Mouse (Mus musculus): ENCODE measurements at regions not wholly inside any gene's neighbourhood (a gene's known extent, or its start where the extent isn't known, plus 50 kb on each side); places are given as distances from the start of the nearest gene placed in this dataset.

GRCm38 (mm10) chr11:45179019-45179418, 561.9 kb downstream of the Ebf1 start:
- ATAC-seq (ENCODE audit: insufficient number of reproducible peaks, insufficient read depth, low FRiP score, low read depth), result no peak
- H3K9ac ChIP-seq (replicated peaks; ENCODE audit: low read depth, low read length), result no peak overlapping the region
- no peaks in the 10 kb centered on the region for H3K27me3 ChIP-seq (ENCODE audit: control insufficient read depth, insufficient read depth, low read length)
- WGBS, result 100% methylated on average over 1 of the region's 1 CpGs
- H3K4me1 ChIP-seq (ENCODE audit: control insufficient read depth, insufficient read depth, low read length), result no peaks in the 10 kb centered on the region
- H3K27ac ChIP-seq (ENCODE audit: low read length), result no peak overlapping the region
- no peaks in the 10 kb centered on the region for H3K9me3 ChIP-seq (ENCODE audit: control insufficient read depth, low read depth, low read length)
- H3K4me2 ChIP-seq (replicated peaks; ENCODE audit: low read depth, low read length), result no peak overlapping the region
- H3K4me3 ChIP-seq (ENCODE audit: low read depth, low read length), result no peak overlapping the region
- H3K36me3 ChIP-seq (ENCODE audit: control insufficient read depth, insufficient read depth, low read length), result no peaks in the 10 kb centered on the region

- H3K4me3 ChIP-seq (ENCODE audit: low read depth, low read length), result no peak overlapping the region
- 57% methylated on average over 14 of the region's 14 CpGs for WGBS
- H3K27me3 ChIP-seq (ENCODE audit: control insufficient read depth, insufficient read depth, low read length), result no peaks in the 10 kb centered on the region
- no peak overlapping the region for H3K9ac ChIP-seq (replicated peaks; ENCODE audit: low read depth, low read length)
- H3K4me2 ChIP-seq (replicated peaks; ENCODE audit: low read depth, low read length), result no peak overlapping the region
- no peaks in the 10 kb centered on the region for H3K9me3 ChIP-seq (ENCODE audit: control insufficient read depth, low read depth, low read length)
- H3K4me1 ChIP-seq (ENCODE audit: control insufficient read depth, insufficient read depth, low read length), result no peaks in the 10 kb centered on the region
- no peak for ATAC-seq (ENCODE audit: insufficient number of reproducible peaks, insufficient read depth, low FRiP score, low read depth)
- no peak overlapping the region for H3K27ac ChIP-seq (ENCODE audit: low read length)
- no peaks in the 10 kb centered on the region for H3K36me3 ChIP-seq (ENCODE audit: control insufficient read depth, insufficient read depth, low read length)
These were observed 573.7 kb downstream of the Ebf1 start for GRCm38 (mm10) chr11:45190601-45191370.

- 57% methylated on average over 12 of the region's 12 CpGs for WGBS
- H3K4me1 ChIP-seq (ENCODE audit: control insufficient read depth, insufficient read depth, low read length), result no peaks in the 10 kb centered on the region
- H3K27me3 ChIP-seq (ENCODE audit: control insufficient read depth, insufficient read depth, low read length), result no peaks in the 10 kb centered on the region
- H3K9ac ChIP-seq (replicated peaks; ENCODE audit: low read depth, low read length), result no peak overlapping the region
- H3K9me3 ChIP-seq (ENCODE audit: control insufficient read depth, low read depth, low read length), result no peaks in the 10 kb centered on the region
- no peak overlapping the region for H3K27ac ChIP-seq (ENCODE audit: low read length)
- H3K4me3 ChIP-seq (ENCODE audit: low read depth, low read length), result no peak overlapping the region
- no peak overlapping the region for H3K4me2 ChIP-seq (replicated peaks; ENCODE audit: low read depth, low read length)
- H3K36me3 ChIP-seq (ENCODE audit: control insufficient read depth, insufficient read depth, low read length), result no peaks in the 10 kb centered on the region
- ATAC-seq (ENCODE audit: insufficient number of reproducible peaks, insufficient read depth, low FRiP score, low read depth), result no peak
These were observed 574.5 kb downstream of the Ebf1 start for GRCm38 (mm10) chr11:45191392-45192189.

GRCm38 (mm10) chr11:45193319-45193718, 576.2 kb downstream of the Ebf1 start:
- WGBS, result 93% methylated on average over 5 of the region's 5 CpGs
- H3K27ac ChIP-seq (ENCODE audit: low read length), result no peak overlapping the region
- no peaks in the 10 kb centered on the region for H3K9me3 ChIP-seq (ENCODE audit: control insufficient read depth, low read depth, low read length)
- H3K9ac ChIP-seq (replicated peaks; ENCODE audit: low read depth, low read length), result no peak overlapping the region
- H3K4me3 ChIP-seq (ENCODE audit: low read depth, low read length), result no peak overlapping the region
- no peak for ATAC-seq (ENCODE audit: insufficient number of reproducible peaks, insufficient read depth, low FRiP score, low read depth)
- H3K36me3 ChIP-seq (ENCODE audit: control insufficient read depth, insufficient read depth, low read length), result no peaks in the 10 kb centered on the region
- no peaks in the 10 kb centered on the region for H3K27me3 ChIP-seq (ENCODE audit: control insufficient read depth, insufficient read depth, low read length)
- H3K4me2 ChIP-seq (replicated peaks; ENCODE audit: low read depth, low read length), result no peak overlapping the region
- H3K4me1 ChIP-seq (ENCODE audit: control insufficient read depth, insufficient read depth, low read length), result no peaks in the 10 kb centered on the region

- Histone ChIP-seq H3K4me3 (ENCODE audit: low read depth, low read length) (no peak overlapping the region), H3K9ac (replicated peaks; ENCODE audit: low read depth, low read length) (no peak overlapping the region), H3K9me3 (ENCODE audit: control insufficient read depth, low read depth, low read length) (no peaks in the 10 kb centered on the region), H3K4me1 (ENCODE audit: control insufficient read depth, insufficient read depth, low read length) (no peaks in the 10 kb centered on the region), H3K27me3 (ENCODE audit: control insufficient read depth, insufficient read depth, low read length) (no peaks in the 10 kb centered on the region), H3K4me2 (replicated peaks; ENCODE audit: low read depth, low read length) (no peak overlapping the region), H3K36me3 (ENCODE audit: control insufficient read depth, insufficient read depth, low read length) (no peaks in the 10 kb centered on the region), H3K27ac (ENCODE audit: low read length) (no peak overlapping the region)
- 77% methylated on average over 4 of the region's 4 CpGs for WGBS
- no peak for ATAC-seq (ENCODE audit: insufficient number of reproducible peaks, insufficient read depth, low FRiP score, low read depth)
These were observed 582.4 kb downstream of the Ebf1 start for GRCm38 (mm10) chr11:45199520-45199919.

- H3K4me1 ChIP-seq (ENCODE audit: control insufficient read depth, insufficient read depth, low read length), result no peaks in the 10 kb centered on the region
- H3K36me3 ChIP-seq (ENCODE audit: control insufficient read depth, insufficient read depth, low read length), result no peaks in the 10 kb centered on the region
- no peaks in the 10 kb centered on the region for H3K9me3 ChIP-seq (ENCODE audit: control insufficient read depth, low read depth, low read length)
These were observed 583.7 kb downstream of the Ebf1 start for GRCm38 (mm10) chr11:45200714-45201405.

GRCm38 (mm10) chr11:45203446-45203845, 586.3 kb downstream of the Ebf1 start:
- Histone ChIP-seq H3K9me3 (ENCODE audit: control insufficient read depth, low read depth, low read length) (no peaks in the 10 kb centered on the region), H3K36me3 (ENCODE audit: control insufficient read depth, insufficient read depth, low read length) (no peaks in the 10 kb centered on the region), H3K4me1 (ENCODE audit: control insufficient read depth, insufficient read depth, low read length) (no peaks in the 10 kb centered on the region), H3K9ac (replicated peaks; ENCODE audit: low read depth, low read length) (no peak overlapping the region), H3K27ac (ENCODE audit: low read length) (no peak overlapping the region), H3K27me3 (ENCODE audit: control insufficient read depth, insufficient read depth, low read length) (no peaks in the 10 kb centered on the region), H3K4me2 (replicated peaks; ENCODE audit: low read depth, low read length) (no peak overlapping the region), H3K4me3 (ENCODE audit: low read depth, low read length) (no peak overlapping the region)
- no peak for ATAC-seq (ENCODE audit: insufficient number of reproducible peaks, insufficient read depth, low FRiP score, low read depth)
- 77% methylated on average over 5 of the region's 5 CpGs for WGBS

More at GRCm38 (mm10) chr11:45200714-45201405, 583.7 kb downstream of the Ebf1 start:
- Histone ChIP-seq H3K27me3 (ENCODE audit: control insufficient read depth, insufficient read depth, low read length) (no peaks in the 10 kb centered on the region), H3K4me3 (ENCODE audit: low read depth, low read length) (no peak overlapping the region), H3K9ac (replicated peaks; ENCODE audit: low read depth, low read length) (no peak overlapping the region), H3K27ac (ENCODE audit: low read length) (no peak overlapping the region), H3K4me2 (replicated peaks; ENCODE audit: low read depth, low read length) (no peak overlapping the region)
- no peak for ATAC-seq (ENCODE audit: insufficient number of reproducible peaks, insufficient read depth, low FRiP score, low read depth)
- 57% methylated on average over 9 of the region's 9 CpGs for WGBS

GRCm38 (mm10) chr11:45206611-45207525, 589.8 kb downstream of the Ebf1 start:
- Histone ChIP-seq H3K4me3 (ENCODE audit: low read depth, low read length) (no peak overlapping the region), H3K27ac (ENCODE audit: low read length) (no peak overlapping the region), H3K36me3 (ENCODE audit: control insufficient read depth, insufficient read depth, low read length) (no peaks in the 10 kb centered on the region), H3K27me3 (ENCODE audit: control insufficient read depth, insufficient read depth, low read length) (no peaks in the 10 kb centered on the region), H3K4me2 (replicated peaks; ENCODE audit: low read depth, low read length) (no peak overlapping the region), H3K9ac (replicated peaks; ENCODE audit: low read depth, low read length) (no peak overlapping the region), H3K4me1 (ENCODE audit: control insufficient read depth, insufficient read depth, low read length) (no peaks in the 10 kb centered on the region), H3K9me3 (ENCODE audit: control insufficient read depth, low read depth, low read length) (no peaks in the 10 kb centered on the region)
- no peak for ATAC-seq (ENCODE audit: insufficient number of reproducible peaks, insufficient read depth, low FRiP score, low read depth)
- WGBS, result 75% methylated on average over 8 of the region's 8 CpGs

All from stomach, embryonic 14.5 days (tissue).